Mouse (Mus musculus) neural tube, embryonic 12.5 days (tissue): ENCODE data around the gene Serhl. TPM values are rescaled to one million over a fixed set of nuclear protein-coding genes. Genes with fewer than 3 reads are reported as not detected.
A peak's percentile ranks its signal among the peaks of the same experiment; 100 is the strongest.
"Not testable (repeated sequence)": the region's sequence is repeated elsewhere in the genome, so short reads cannot be mapped to it uniquely, and the experiment has no call there.

Experiments
- ATAC-seq: fragments of 200-750 bp; cut with Nextera tagmentation; 2 replicates; pipeline ENCODE4 v1.8.0; 2017; ENCODE audit warnings: low read depth, mild to moderate bottlenecking, moderate TSS enrichment, moderate library complexity; ENCODE audit not compliant: low FRiP score
- H3K27ac ChIP-seq: fragments of 300-500 bp; sonication (generic); 2 replicates; pipeline ENCODE4 v1.5.1; 2016
- H3K27me3 ChIP-seq: fragments of 300-500 bp; sonication (generic); replicated peaks from 2 replicates; pipeline ENCODE4 v1.6.1; 2016; ENCODE audit warnings: mild to moderate bottlenecking
- H3K36me3 ChIP-seq: fragments of 300-500 bp; sonication (generic); 2 replicates; pipeline ENCODE4 v1.6.1; 2016; ENCODE audit warnings: mild to moderate bottlenecking
- H3K4me1 ChIP-seq: fragments of 300-500 bp; sonication (generic); 2 replicates; pipeline ENCODE4 v1.6.1; 2016
- H3K4me2 ChIP-seq: fragments of 300-500 bp; sonication (generic); replicated peaks from 2 replicates; pipeline ENCODE4 v1.6.1; 2016; ENCODE audit warnings: mild to moderate bottlenecking
- H3K4me3 ChIP-seq: fragments of 300-500 bp; sonication (generic); 2 replicates; pipeline ENCODE4 v1.5.1; 2016
- H3K9ac ChIP-seq: fragments of 300-500 bp; sonication (generic); 2 replicates; pipeline ENCODE4 v1.6.1; 2016; ENCODE audit warnings: mild to moderate bottlenecking
- H3K9me3 ChIP-seq: fragments of 300-500 bp; sonication (generic); 2 replicates; pipeline ENCODE4 v1.6.1; 2016; ENCODE audit warnings: mild to moderate bottlenecking
- WGBS: fragments of 180-500 bp; shearing (Covaris S2); methylation state at CpG from one replicate; pipeline ENCODE4 v1.1.7; 2016; 5-methylcytosine and 5-hydroxymethylcytosine counted together
- polyA plus RNA-seq: library from polyadenylated mRNA; unstranded; fragments of >200 nt; fragmentation: Nextera tagmentation; extraction: Ambion mirVana; gene quantifications from 2 replicates; pipeline ENCODE4 v1.2.1, GENCODE M21; 2016

Serhl gene
- polyA plus RNA-seq, 1 experiment from 2014 or later = 42.1 TPM

- Histone ChIP-seq H3K4me1 (peaks cover 32% of the 10 kb centered on the region), H3K9me3 (no peaks in the 10 kb centered on the region), H3K27ac (no peak overlapping the region), H3K4me2 (no peak overlapping the region), H3K27me3 (no peaks in the 10 kb centered on the region), H3K36me3 (no peaks in the 10 kb centered on the region), H3K4me3 (no peak overlapping the region), H3K9ac (no peak overlapping the region)
- ATAC-seq = no peak
- WGBS = 55% methylated on average over 5 of the region's 5 CpGs
Observed at GRCm38 (mm10) chr15:83059233-83059660, 30.1 kb upstream of the Serhl start.

GRCm38 (mm10) chr15:83061689-83062088 lies 27.6 kb upstream of the Serhl start:
- H3K27ac ChIP-seq = no peak overlapping the region
- no peak overlapping the region for H3K4me2 ChIP-seq
- no peaks in the 10 kb centered on the region for H3K9me3 ChIP-seq
- 8% methylated on average over 5 of the region's 5 CpGs for WGBS
- H3K27me3 ChIP-seq = no peaks in the 10 kb centered on the region
- H3K4me3 ChIP-seq = no peak overlapping the region
- ATAC-seq = no peak
- H3K4me1 ChIP-seq = peaks cover 20% of the 10 kb centered on the region
- no peaks in the 10 kb centered on the region for H3K36me3 ChIP-seq
- no peak overlapping the region for H3K9ac ChIP-seq

DNA sequence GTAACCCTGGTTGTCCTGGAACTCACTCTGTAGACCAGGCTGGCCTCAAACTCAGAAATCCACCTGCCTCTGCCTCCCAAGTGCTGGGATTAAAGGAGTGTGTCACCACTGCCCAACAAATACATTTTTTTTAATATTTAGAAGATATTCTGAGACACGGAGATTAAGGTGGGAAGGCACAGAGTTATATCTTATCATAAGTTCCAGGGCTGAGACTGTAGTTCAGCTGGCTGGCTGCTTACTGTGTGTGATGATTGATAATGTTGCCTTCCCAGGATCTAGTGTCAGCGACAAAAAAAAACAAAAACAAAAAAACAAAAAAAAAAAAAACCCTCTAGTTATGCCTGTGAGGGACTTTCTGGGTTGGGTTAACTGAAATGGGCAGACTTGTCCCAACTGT lies 26.7 kb upstream of the Serhl start:
- H3K4me3 ChIP-seq, H3K36me3 ChIP-seq, ATAC-seq, H3K9ac ChIP-seq, H3K9me3 ChIP-seq, H3K27ac ChIP-seq, H3K27me3 ChIP-seq, H3K4me2 ChIP-seq: not testable (repeated sequence)
- WGBS = 89% methylated on average over 2 of the region's 2 CpGs
- H3K4me1 ChIP-seq = peaks cover 14% of the 10 kb centered on the region

- no peak overlapping the region for H3K27ac ChIP-seq
- peaks cover 8% of the 10 kb centered on the region; the same call in 1 of the 2 replicates for H3K4me1 ChIP-seq
- H3K9ac ChIP-seq = no peak overlapping the region
- ATAC-seq = no peak
- no peaks in the 10 kb centered on the region for H3K27me3 ChIP-seq
- 86% methylated on average over 4 of the region's 4 CpGs for WGBS
- no peaks in the 10 kb centered on the region for H3K9me3 ChIP-seq
- no peak overlapping the region for H3K4me2 ChIP-seq
- H3K4me3 ChIP-seq = no peak overlapping the region
- H3K36me3 ChIP-seq = no peaks in the 10 kb centered on the region
Observed at GRCm38 (mm10) chr15:83065543-83065942, 23.8 kb upstream of the Serhl start.

DNA sequence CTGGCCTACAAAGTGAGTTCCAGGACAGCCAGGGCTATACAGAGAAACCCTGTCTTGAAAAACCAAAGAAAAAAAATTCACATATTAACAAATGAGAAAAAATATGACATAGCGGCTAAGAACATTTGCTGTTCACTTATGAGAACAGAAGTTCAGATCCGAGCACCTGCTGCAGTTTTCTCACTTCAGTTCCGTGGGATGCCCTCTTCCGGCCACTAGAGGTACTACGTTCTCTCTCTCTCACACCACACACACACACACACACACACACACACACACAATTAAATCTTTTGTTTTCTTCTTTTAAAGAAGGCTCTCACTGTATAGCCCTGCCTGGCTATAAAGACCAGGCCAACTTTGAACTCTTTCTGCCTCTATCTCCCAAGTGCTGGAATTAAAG lies 21.0 kb upstream of the Serhl start:
- Histone ChIP-seq H3K27me3 (no peaks in the 10 kb centered on the region), H3K4me3 (no peak overlapping the region), H3K4me2 (no peak overlapping the region), H3K9ac (no peak overlapping the region), H3K36me3 (no peaks in the 10 kb centered on the region), H3K27ac (no peak overlapping the region), H3K4me1 (no peaks in the 10 kb centered on the region), H3K9me3 (no peaks in the 10 kb centered on the region)
- 94% methylated on average over 5 of the region's 5 CpGs for WGBS
- ATAC-seq = no peak

- no peaks in the 10 kb centered on the region for H3K4me1 ChIP-seq
- no peak overlapping the region for H3K4me3 ChIP-seq
- no peaks in the 10 kb centered on the region for H3K27me3 ChIP-seq
- no peak for ATAC-seq
- 80% methylated on average over 3 of the region's 3 CpGs for WGBS
- no peak overlapping the region for H3K27ac ChIP-seq
- H3K36me3 ChIP-seq = no peaks in the 10 kb centered on the region
- no peaks in the 10 kb centered on the region for H3K9me3 ChIP-seq
- no peak overlapping the region for H3K9ac ChIP-seq
- H3K4me2 ChIP-seq = no peak overlapping the region
Observed at GRCm38 (mm10) chr15:83070942-83071341, 18.4 kb upstream of the Serhl start.

DNA sequence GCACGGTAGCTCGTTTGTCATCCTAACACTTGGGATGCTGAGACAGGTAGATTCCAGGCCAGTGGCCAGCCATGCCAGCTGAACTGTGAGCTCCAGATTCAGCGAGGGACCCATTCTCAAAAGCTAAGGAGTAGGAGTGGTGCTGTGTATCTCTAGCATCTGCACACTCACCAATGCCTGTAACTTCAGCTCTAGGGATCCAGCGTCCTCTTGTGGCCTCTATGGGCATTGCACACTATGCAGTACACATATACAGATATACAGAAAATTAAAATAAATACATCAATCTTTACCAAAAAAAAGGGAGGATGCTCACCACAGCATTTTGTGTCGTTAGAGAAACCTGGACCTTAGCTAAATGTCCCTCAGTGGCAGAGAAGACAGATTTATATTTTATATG lies 17.6 kb upstream of the Serhl start:
- H3K36me3 ChIP-seq = no peaks in the 10 kb centered on the region
- H3K9me3 ChIP-seq = no peaks in the 10 kb centered on the region
- H3K9ac ChIP-seq = no peak overlapping the region
- WGBS = 86% methylated on average over 5 of the region's 5 CpGs
- no peak overlapping the region for H3K27ac ChIP-seq
- ATAC-seq = no peak
- H3K27me3 ChIP-seq = no peaks in the 10 kb centered on the region
- no peak overlapping the region for H3K4me3 ChIP-seq
- H3K4me1 ChIP-seq = no peaks in the 10 kb centered on the region
- no peak overlapping the region for H3K4me2 ChIP-seq

DNA sequence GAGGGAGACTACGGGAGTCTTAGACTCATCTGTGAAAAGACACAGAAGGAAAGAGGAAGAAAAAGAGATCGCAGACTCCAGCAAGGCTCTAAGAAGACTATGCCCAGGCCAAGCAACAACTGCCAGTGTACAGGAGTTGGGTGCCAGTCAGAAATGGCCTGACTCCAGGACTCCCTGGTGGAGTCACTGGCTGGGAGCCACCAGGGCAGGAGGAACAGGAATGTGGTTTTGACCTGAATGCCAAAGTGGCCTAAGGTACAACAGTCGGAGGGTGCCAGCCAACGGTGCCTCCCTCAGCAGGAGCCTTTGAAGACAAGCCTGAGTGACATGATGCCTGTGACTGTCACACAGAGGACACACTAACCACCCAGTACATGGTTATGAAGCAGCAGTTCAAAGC lies 15.1 kb upstream of the Serhl start:
- no peak overlapping the region for H3K9ac ChIP-seq
- H3K4me1 ChIP-seq = no peaks in the 10 kb centered on the region
- WGBS = 87% methylated on average over 4 of the region's 4 CpGs
- ATAC-seq = no peak
- no peak overlapping the region for H3K4me2 ChIP-seq
- no peaks in the 10 kb centered on the region for H3K36me3 ChIP-seq
- no peak overlapping the region for H3K4me3 ChIP-seq
- no peaks in the 10 kb centered on the region for H3K27me3 ChIP-seq
- H3K9me3 ChIP-seq = no peaks in the 10 kb centered on the region
- no peak overlapping the region for H3K27ac ChIP-seq

DNA sequence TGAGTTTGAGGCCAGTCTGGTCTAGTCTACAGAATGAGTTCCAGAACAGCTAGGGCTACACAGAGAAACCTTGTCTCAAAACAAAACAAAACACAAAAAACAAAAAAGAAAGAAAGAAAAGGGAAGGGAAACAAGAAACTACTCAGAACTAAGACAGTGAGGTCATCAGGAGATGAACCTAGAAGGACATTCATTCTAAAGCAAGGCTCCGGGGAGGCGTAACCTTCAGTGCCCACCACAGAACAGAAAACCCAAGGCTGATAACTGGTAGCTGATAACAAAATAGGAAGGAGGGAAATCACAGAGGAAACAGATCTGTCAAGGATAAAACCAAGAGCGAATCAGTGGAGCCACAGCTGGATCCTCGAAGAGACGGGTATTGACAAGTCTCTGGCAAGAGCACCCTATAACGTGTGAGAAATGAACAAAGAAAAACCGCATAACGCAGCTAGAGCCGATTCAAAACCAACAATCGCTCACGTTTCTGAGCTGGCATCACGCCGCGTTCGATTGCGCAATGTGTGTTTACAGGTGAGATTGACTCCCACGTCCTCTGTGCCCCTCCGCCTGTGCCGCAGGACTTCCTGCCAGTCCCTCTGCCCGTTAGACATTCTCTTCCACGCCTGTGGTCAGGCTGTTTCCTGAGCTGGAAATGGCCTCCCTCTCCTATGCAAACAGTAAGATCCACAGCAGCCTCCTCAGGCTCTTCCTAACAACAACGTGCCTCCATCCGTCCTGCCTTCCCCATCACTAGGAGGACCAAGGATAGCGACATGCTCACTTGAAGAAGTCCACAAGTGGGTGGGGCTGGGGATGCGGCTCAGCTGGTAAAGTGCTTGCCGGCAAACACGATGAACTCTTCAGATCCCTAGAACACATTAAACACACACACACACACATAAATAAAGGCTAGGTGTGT lies 13.4 kb upstream of the Serhl start:
- Histone ChIP-seq H3K9ac (no peak overlapping the region), H3K4me3 (no peak overlapping the region), H3K9me3 (no peaks in the 10 kb centered on the region), H3K27me3 (no peaks in the 10 kb centered on the region), H3K4me2 (no peak overlapping the region), H3K36me3 (no peaks in the 10 kb centered on the region), H3K27ac (no peak overlapping the region), H3K4me1 (no peaks in the 10 kb centered on the region)
- WGBS = 72% methylated on average over 27 of the region's 27 CpGs
- ATAC-seq = no peak

DNA sequence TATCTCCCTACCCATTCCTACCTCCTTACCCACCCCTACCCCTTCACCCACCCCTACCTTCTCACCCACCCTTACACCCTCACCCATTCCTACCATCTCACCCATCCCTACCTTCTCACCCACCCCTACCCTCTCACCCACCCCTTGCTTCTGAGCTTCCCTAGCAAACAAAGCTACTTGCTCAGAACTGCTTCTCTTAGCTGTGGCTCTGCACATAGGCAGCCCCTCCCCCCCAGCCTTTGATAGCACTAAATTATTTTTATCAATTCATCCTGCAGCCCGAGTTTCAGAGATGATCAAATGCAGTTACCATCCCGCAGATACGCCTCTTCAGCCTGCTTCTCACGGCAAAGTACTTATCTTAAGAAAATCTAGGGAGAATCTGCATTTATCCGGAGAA lies 5.8 kb upstream of the Serhl start:
- H3K4me1 ChIP-seq = peaks cover 12% of the 10 kb centered on the region
- 67% methylated on average over 5 of the region's 5 CpGs for WGBS
- H3K27ac ChIP-seq = no peak overlapping the region
- no peak overlapping the region for H3K4me3 ChIP-seq
- H3K9me3 ChIP-seq = no peaks in the 10 kb centered on the region
- peaks cover 11% of the 10 kb centered on the region for H3K27me3 ChIP-seq
- ATAC-seq = no peak; the same call in 1 of the 2 replicates
- H3K36me3 ChIP-seq = no peaks in the 10 kb centered on the region
- H3K4me2 ChIP-seq = 0 out of 2 replicates have a peak overlapping the region, but pooled peaks have one; percentile 12
- H3K9ac ChIP-seq = no peak overlapping the region

DNA sequence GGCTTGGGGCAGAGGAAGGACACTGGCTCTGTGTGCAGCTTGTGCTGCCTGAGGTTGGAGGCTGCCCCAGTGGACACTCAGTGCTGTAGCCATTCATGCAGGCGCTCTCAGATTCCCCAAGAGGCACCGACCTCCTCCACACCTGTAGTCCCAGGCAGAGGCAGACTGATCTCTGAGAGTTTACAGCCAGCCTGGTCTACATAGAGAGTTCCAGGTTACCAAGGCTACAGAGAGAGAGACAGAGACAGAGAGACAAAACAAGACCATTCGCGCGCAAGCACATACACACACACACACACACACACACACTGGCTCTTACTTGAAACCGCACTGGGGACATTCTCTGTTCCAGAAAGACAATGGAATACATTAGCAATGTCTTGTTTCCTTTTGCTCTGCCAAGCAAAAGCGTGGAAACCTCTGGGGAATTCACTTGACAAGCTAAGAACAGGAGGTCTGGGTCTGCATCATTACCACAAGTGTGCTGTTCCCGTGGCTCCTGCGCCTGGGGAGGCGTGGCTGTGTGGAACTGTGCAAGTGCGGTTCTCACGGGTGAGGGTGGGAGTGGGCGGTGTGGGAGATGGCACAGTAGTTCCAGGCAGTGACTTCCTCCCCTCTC lies 5.2 kb upstream of the Serhl start:
- peaks cover 14% of the 10 kb centered on the region for H3K27me3 ChIP-seq
- 0 out of 2 replicates have a peak overlapping the region, but pooled peaks have one; percentile 12 for H3K4me2 ChIP-seq
- no peaks in the 10 kb centered on the region for H3K9me3 ChIP-seq
- no peak overlapping the region for H3K27ac ChIP-seq
- H3K36me3 ChIP-seq = no peaks in the 10 kb centered on the region
- H3K9ac ChIP-seq = no peak overlapping the region
- ATAC-seq = peak; percentile 48; the same call in 1 of the 2 replicates
- 55% methylated on average over 13 of the region's 13 CpGs for WGBS
- H3K4me1 ChIP-seq = peaks cover 16% of the 10 kb centered on the region
- H3K4me3 ChIP-seq = no peak overlapping the region

- Histone ChIP-seq H3K9me3 (no peaks in the 10 kb centered on the region), H3K4me3 (no peak overlapping the region), H3K4me2 (no peak overlapping the region), H3K9ac (no peak overlapping the region), H3K27ac (no peak overlapping the region), H3K36me3 (no peaks in the 10 kb centered on the region), H3K27me3 (peaks cover 22% of the 10 kb centered on the region), H3K4me1 (peaks cover 22% of the 10 kb centered on the region)
- WGBS = 35% methylated on average over 7 of the region's 7 CpGs
- ATAC-seq = no peak
Observed at GRCm38 (mm10) chr15:83085901-83086300, 3.4 kb upstream of the Serhl start.
